Comparison of ENCODE assay signal across 10 mouse cellular contexts in the genomic region with DNA sequence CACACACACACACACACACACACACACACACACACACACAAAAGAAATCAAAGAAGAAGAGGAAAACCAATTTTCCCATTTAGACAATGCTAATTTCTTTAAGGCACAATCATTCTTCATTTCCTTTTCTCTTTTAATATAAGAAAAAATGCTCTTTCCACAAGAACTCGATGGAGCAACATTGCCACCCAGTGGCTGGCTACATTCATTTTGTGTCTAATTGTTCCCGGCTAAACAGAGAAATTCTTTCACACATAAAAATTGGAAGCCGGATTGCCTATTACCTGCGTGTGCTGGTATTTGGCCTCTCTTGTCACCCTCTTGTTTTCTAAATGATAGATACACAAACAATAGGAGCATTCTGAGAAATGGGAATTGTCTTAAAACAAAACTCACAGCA.
DNase-seq lines count a peak whose midpoint lies in the region; ATAC-seq and TF ChIP-seq lines count a peak whose summit lies in the region.
"Had no signal": no experiment of that assay in that cellular context is flagged by ENCODE, and none has a peak within 500 bp of the region (broad histone marks: within the 10 kb centered on the region; RNA-seq: fewer than 3 reads in every experiment).

No protein-coding gene starts in this region.

- ATAC-seq in Patski, result no peak
- no peak for ATAC-seq in limb, embryonic 14.5 days (ENCODE audit: low FRiP score, low read depth)

- no peak overlapping the region for H3K4me3 ChIP-seq in limb, embryonic 14.5 days (replicated peaks; ENCODE audit: low read length)
- H3K4me3 ChIP-seq: hindbrain, embryonic 15.5 days had no signal

- H3K4me1 ChIP-seq in limb, embryonic 14.5 days (ENCODE audit: control insufficient read depth, insufficient read depth, low read length), result peaks cover 3% of the 10 kb centered on the region; the same call in 1 of the 2 replicates

- POLR2A ChIA-PET in Patski (lab: Charles Lee), result no interaction called here

- CTCF ChIA-PET in Patski (lab: Charles Lee), result no interaction called here

- peak; percentile 59 for TF ChIP-seq CTCF in Patski (IDR thresholded peaks at IDR 0.05)

- 9% methylated on average over 4 of the region's 4 CpGs for WGBS in limb, embryonic 14.5 days

- no peak overlapping the region for H3K27ac ChIP-seq in limb, embryonic 14.5 days (replicated peaks; ENCODE audit: low read depth, low read length)

- H3K36me3 ChIP-seq in limb, embryonic 14.5 days (ENCODE audit: control insufficient read depth, insufficient read depth, low read length), result no peaks in the 10 kb centered on the region
- H3K36me3 ChIP-seq: G1E; hindbrain, embryonic 15.5 days had no signal

- H3K4me2 ChIP-seq in limb, embryonic 14.5 days (replicated peaks; ENCODE audit: low read depth, low read length, severe bottlenecking), result no peak overlapping the region; the same call in 1 of the 2 replicates
- H3K4me2 ChIP-seq: hindbrain, embryonic 15.5 days had no signal

- in situ Hi-C loops in Patski (cut with MboI; ENCODE audit: low pct_unique_long_range_greater_than_20kb), result loop anchor here (25.0 kb wide), 1 partner anchor 562 kb away; no protein-coding TSS in a partner anchor

- peak; percentile 16 to 18 for DNase-seq in gastrocnemius, postnatal 4 days (ENCODE audit: low spot score in 2 of 2)
- no peak for DNase-seq in gastrocnemius, postnatal 36 days
- no peak for DNase-seq in Patski (ENCODE audit: low read depth, low spot score)
- peak; percentile 67 for DNase-seq in embryo, embryonic 10 days (ENCODE audit: low spot score)
- peak; percentile 41 for DNase-seq in kidney, postnatal 14 days
- DNase-seq in limb, embryonic 14.5 days (ENCODE audit: low spot score), result peak; percentile 76
- DNase-seq in right cerebral cortex, adult 18-20 months, result peak; percentile 63
- no peak for DNase-seq in urinary bladder, adult 2 months (ENCODE audit: low spot score)

- H3K27me3 ChIP-seq in Patski, result peaks cover 35% of the 10 kb centered on the region
- no peaks in the 10 kb centered on the region for H3K27me3 ChIP-seq in limb, embryonic 14.5 days (ENCODE audit: control insufficient read depth, insufficient read depth, low read length)
- H3K27me3 ChIP-seq: hindbrain, embryonic 15.5 days had no signal

- intact Hi-C loops in gastrocnemius, postnatal 36 days (cut with DNase I), result no loop called here

- TF ChIP-seq POLR2A in limb, embryonic 14.5 days (IDR thresholded peaks at IDR 0.05; ENCODE audit: borderline replicate concordance, extremely low read depth, insufficient read depth, insufficient read length), result no peak

- no peak overlapping the region for H3K9ac ChIP-seq in limb, embryonic 14.5 days (ENCODE audit: low read depth, low read length, severe bottlenecking)
- H3K9ac ChIP-seq: hindbrain, embryonic 15.5 days had no signal

- no peaks in the 10 kb centered on the region for H3K9me3 ChIP-seq in limb, embryonic 14.5 days (ENCODE audit: control insufficient read depth, low read length)
- H3K9me3 ChIP-seq: G1E; hindbrain, embryonic 15.5 days had no signal

Comparison
In these comparisons a context has a peak if more than half of its experiments do, and no peak if none do; other contexts are left out.
1. DNase-seq: peak in gastrocnemius, postnatal 4 days (2 of 2), embryo, embryonic 10 days (single experiment), kidney, postnatal 14 days (single experiment), limb, embryonic 14.5 days (single experiment) and right cerebral cortex, adult 18-20 months (single experiment); none in gastrocnemius, postnatal 36 days (0 of 2), Patski (single experiment) and urinary bladder, adult 2 months (single experiment).